ENCODE assay signal across 8 mouse cellular contexts in the genomic region with DNA sequence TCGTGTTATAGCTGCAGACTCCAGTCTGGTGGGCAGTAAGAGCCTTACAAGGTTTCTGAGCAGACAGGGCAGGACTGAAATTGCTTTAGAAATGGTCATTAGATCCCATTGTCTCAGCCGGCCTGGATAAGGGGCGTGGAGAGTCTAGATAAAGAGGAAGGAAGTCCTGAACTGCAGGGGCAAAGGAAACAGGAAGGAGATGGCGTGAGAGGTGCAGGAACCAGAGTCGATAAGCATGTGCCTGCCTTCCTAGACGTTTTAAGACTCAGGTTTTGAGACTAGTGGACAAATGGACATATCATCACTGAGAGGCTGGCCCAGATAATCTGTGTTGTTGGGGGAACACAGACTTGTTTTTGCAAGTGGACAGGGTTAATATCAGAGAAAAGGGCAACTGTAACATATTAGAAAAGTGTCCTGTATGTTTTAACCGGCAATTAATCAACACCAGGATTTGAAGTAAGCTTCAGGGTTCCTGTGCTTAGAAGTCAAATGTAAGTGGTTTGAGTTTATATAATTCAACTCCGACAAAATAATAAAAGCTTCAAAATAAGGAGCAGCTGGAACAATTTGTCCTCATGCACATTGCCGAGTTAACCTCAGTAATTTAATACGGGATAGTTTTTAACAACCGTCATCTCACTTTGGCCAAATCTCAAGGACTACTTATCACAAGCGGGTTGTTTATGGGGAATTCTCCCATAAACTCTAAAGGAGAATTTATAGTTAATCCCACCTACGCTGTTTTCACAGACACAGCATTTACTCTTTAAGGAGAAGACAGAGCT.
DNase-seq lines count a peak whose midpoint lies in the region; ATAC-seq and TF ChIP-seq lines count a peak whose summit lies in the region.

No protein-coding gene starts in this region.

- H3K27ac ChIP-seq in embryonic facial prominence, embryonic 12.5 days = peak overlapping the region; percentile 46; the same call in 1 of the 2 replicates
- H3K27ac ChIP-seq in kidney, adult 2 months (ENCODE audit: insufficient read depth, low read depth, low read length) = peak overlapping the region; percentile 86
- H3K27ac ChIP-seq in lung, embryonic 14.5 days (ENCODE audit: low read depth) = peak overlapping the region; percentile 90
- no peak overlapping the region for H3K27ac ChIP-seq in midbrain, embryonic 15.5 days

- H3K36me3 ChIP-seq in E14TG2a.4 (ENCODE audit: insufficient read depth, low read length) = peaks cover 11% of the 10 kb centered on the region
- no peaks in the 10 kb centered on the region for H3K36me3 ChIP-seq in embryonic facial prominence, embryonic 12.5 days
- no peaks in the 10 kb centered on the region for H3K36me3 ChIP-seq in kidney, adult 2 months (ENCODE audit: control insufficient read depth, insufficient read depth, low read length)
- H3K36me3 ChIP-seq in lung, embryonic 14.5 days (ENCODE audit: insufficient read depth) = no peaks in the 10 kb centered on the region
- no peaks in the 10 kb centered on the region for H3K36me3 ChIP-seq in midbrain, embryonic 15.5 days (replicated peaks)

- no peak overlapping the region for H3K9ac ChIP-seq in embryonic facial prominence, embryonic 12.5 days
- peak overlapping the region; percentile 18 for H3K9ac ChIP-seq in lung, embryonic 14.5 days
- no peak overlapping the region for H3K9ac ChIP-seq in midbrain, embryonic 15.5 days

- peaks cover 46% of the 10 kb centered on the region for H3K4me1 ChIP-seq in E14TG2a.4 (replicated peaks; ENCODE audit: low read depth, low read length)
- peaks cover 8% of the 10 kb centered on the region for H3K4me1 ChIP-seq in embryonic facial prominence, embryonic 12.5 days
- peaks cover 8% of the 10 kb centered on the region; the same call in 1 of the 2 replicates for H3K4me1 ChIP-seq in kidney, adult 2 months (ENCODE audit: control insufficient read depth, insufficient read depth, low read length)
- peaks cover 54% of the 10 kb centered on the region for H3K4me1 ChIP-seq in lung, embryonic 14.5 days (ENCODE audit: insufficient read depth)
- H3K4me1 ChIP-seq in midbrain, embryonic 15.5 days = peaks cover 10% of the 10 kb centered on the region; the same call in 1 of the 2 replicates

- WGBS in embryonic facial prominence, embryonic 12.5 days = 37% methylated on average over 13 of the region's 13 CpGs
- WGBS in kidney, adult 2 months = 45% methylated on average over 13 of the region's 13 CpGs
- WGBS in lung, embryonic 14.5 days = 19% methylated on average over 13 of the region's 13 CpGs
- 71% methylated on average over 13 of the region's 13 CpGs for WGBS in midbrain, embryonic 15.5 days

- H3K4me2 ChIP-seq in embryonic facial prominence, embryonic 12.5 days (replicated peaks) = no peak overlapping the region
- H3K4me2 ChIP-seq in lung, embryonic 14.5 days = peak overlapping the region; percentile 40
- H3K4me2 ChIP-seq in midbrain, embryonic 15.5 days = no peak overlapping the region

- no peak for TF ChIP-seq POLR2A in kidney, adult 2 months (IDR thresholded peaks at IDR 0.05; ENCODE audit: low read depth, low read length)

- peak; percentile 56 for DNase-seq in kidney, adult 2 months
- peak; percentile 64 for DNase-seq in lung, embryonic 14.5 days
- DNase-seq in T-cell, adult 2 months (ENCODE audit: low spot score) = no peak
- DNase-seq in ovary, postnatal 36 days (ENCODE audit: low spot score) = no peak
- no peak for DNase-seq in urinary bladder, adult 18-20 months (ENCODE audit: low spot score in 2 of 2)

- TF ChIP-seq CTCF in E14TG2a.4 (conservative IDR thresholded peaks at IDR 0.05; ENCODE audit: low read length) = no peak
- TF ChIP-seq CTCF in kidney, adult 2 months (conservative IDR thresholded peaks at IDR 0.05; ENCODE audit: insufficient read depth, insufficient read length, low read depth, low read length) = no peak
- TF ChIP-seq CTCF in lung, embryonic 14.5 days (IDR thresholded peaks at IDR 0.05; ENCODE audit: low read depth) = no peak

- peak overlapping the region; percentile 58 for H3K4me3 ChIP-seq in E14TG2a.4 (replicated peaks; ENCODE audit: low read length)
- H3K4me3 ChIP-seq in embryonic facial prominence, embryonic 12.5 days = no peak overlapping the region
- H3K4me3 ChIP-seq in kidney, adult 2 months (ENCODE audit: insufficient read depth, low read depth, low read length) = no peak overlapping the region
- no peak overlapping the region for H3K4me3 ChIP-seq in lung, embryonic 14.5 days (ENCODE audit: low read depth, low read length)
- H3K4me3 ChIP-seq in midbrain, embryonic 15.5 days = no peak overlapping the region

- ATAC-seq in embryonic facial prominence, embryonic 12.5 days (ENCODE audit: insufficient number of reproducible peaks, insufficient read depth, low FRiP score, low TSS enrichment) = no peak
- ATAC-seq in lung, embryonic 14.5 days (ENCODE audit: insufficient read depth) = peak; percentile 50; the same call in 1 of the 2 replicates
- ATAC-seq in midbrain, embryonic 15.5 days (replicated peaks) = no peak

- H3K27me3 ChIP-seq in E14TG2a.4 (ENCODE audit: insufficient read depth, low read length) = no peaks in the 10 kb centered on the region
- H3K27me3 ChIP-seq in embryonic facial prominence, embryonic 12.5 days = 0 out of 2 replicates have a peak, but pooled peaks cover 2% of the 10 kb centered on the region
- H3K27me3 ChIP-seq in kidney, adult 2 months (replicated peaks; ENCODE audit: control insufficient read depth, insufficient read depth, low read length) = no peaks in the 10 kb centered on the region
- H3K27me3 ChIP-seq in lung, embryonic 14.5 days (ENCODE audit: insufficient read depth, low read length) = no peaks in the 10 kb centered on the region
- H3K27me3 ChIP-seq in midbrain, embryonic 15.5 days (replicated peaks) = 0 out of 2 replicates have a peak, but pooled peaks cover 12% of the 10 kb centered on the region

- H3K9me3 ChIP-seq in E14TG2a.4 (ENCODE audit: low read length) = no peaks in the 10 kb centered on the region
- no peaks in the 10 kb centered on the region for H3K9me3 ChIP-seq in embryonic facial prominence, embryonic 12.5 days
- H3K9me3 ChIP-seq in lung, embryonic 14.5 days (ENCODE audit: low read depth, low read length) = no peaks in the 10 kb centered on the region
- no peaks in the 10 kb centered on the region for H3K9me3 ChIP-seq in midbrain, embryonic 15.5 days

Comparison
In these comparisons a context has a peak if more than half of its experiments do, and no peak if none do; other contexts are left out.
1. DNase-seq: peak in kidney, adult 2 months (single experiment) and lung, embryonic 14.5 days (single experiment); none in T-cell, adult 2 months (single experiment), ovary, postnatal 36 days (single experiment) and urinary bladder, adult 18-20 months (0 of 2).